Mouse (Mus musculus) embryo, embryonic 11 days (tissue): ENCODE data around the gene Gm13271.
"Not testable (repeated sequence)": the region's sequence is repeated elsewhere in the genome, so short reads cannot be mapped to it uniquely, and the experiment has no call there.

Source experiments
- DNase-seq: peaks from one replicate; pipeline ENCODE4 v3.0.0-alpha.2; 2015

Gene Gm13271

GRCm38 (mm10) chr4:88761776-88762175, 7.1 kb downstream of the Gm13271 start:
- not testable (repeated sequence) for DNase-seq

DNA sequence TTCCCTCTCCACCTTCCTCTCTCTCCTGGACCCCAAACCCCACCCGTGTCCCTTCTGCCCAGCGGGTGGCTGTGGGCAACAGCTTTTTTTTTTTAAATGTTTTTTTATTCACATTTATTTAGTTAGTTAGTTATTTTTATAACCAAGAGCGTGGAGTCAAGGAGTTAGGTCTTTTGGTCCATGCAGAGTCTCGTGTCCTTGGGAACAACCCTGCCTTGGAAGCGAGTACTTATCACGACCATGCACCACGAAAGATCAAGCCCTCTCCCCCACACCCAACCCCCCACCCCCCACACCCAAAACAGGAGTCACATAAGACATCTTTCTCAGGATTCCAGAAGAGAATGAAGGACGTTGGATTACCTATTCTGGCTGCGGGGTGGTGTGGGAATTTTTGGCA, 7.7 kb downstream of the Gm13271 start:
- DNase-seq: not testable (repeated sequence)

GRCm38 (mm10) chr4:88763384-88764018, 8.8 kb downstream of the Gm13271 start:
- DNase-seq: peak; percentile 81

DNA sequence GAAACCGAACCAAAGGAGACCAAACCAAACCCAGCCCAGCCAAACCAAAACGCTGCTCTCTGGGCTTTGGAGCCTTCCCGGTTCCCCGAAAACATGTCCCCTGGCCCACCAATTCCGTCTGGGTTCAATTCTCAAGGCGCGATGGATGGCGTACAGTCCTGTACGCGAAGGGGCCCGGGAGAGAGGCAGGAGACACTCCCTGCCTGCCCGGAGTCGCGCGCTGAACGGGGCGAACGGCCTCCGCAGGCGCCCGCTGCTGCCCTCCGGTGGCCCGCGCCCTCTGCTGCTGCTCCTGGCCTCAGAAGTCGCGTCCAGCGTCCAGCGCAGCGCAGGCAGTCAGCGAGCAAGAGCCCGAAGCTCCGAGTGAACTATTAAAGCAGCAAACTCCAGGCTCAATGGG, 18.9 kb downstream of the Gm13271 start, which contains the start of gene Gm13290:
Gm13290 (plus strand) TSS at position 301 of the 400 bp plus-strand sequence.
- not testable (repeated sequence) for DNase-seq

DNA sequence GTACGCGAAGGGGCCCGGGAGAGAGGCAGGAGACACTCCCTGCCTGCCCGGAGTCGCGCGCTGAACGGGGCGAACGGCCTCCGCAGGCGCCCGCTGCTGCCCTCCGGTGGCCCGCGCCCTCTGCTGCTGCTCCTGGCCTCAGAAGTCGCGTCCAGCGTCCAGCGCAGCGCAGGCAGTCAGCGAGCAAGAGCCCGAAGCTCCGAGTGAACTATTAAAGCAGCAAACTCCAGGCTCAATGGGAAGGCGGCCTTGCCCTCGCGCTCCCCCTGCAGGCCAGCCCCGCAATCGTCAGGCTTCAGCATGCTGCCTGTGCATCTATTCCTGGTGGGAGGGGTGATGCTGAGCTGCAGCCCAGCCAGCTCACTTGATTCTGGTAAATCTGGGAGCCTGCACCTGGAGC, 22.0 kb downstream of the Gm13271 start, which contains the start of gene Gm13289:
Gm13289 (plus strand) TSS at position 301 of the 400 bp plus-strand sequence.
- not testable (repeated sequence) for DNase-seq

- not testable (repeated sequence) for DNase-seq
Observed at GRCm38 (mm10) chr4:88779550-88779949, 24.9 kb downstream of the Gm13271 start, which contains the start of gene Gm13272. Gm13272 (plus strand) TSS chr4:88779850.

- not testable (repeated sequence) for DNase-seq
Observed at GRCm38 (mm10) chr4:88780320-88780719, 25.7 kb downstream of the Gm13271 start.

DNA sequence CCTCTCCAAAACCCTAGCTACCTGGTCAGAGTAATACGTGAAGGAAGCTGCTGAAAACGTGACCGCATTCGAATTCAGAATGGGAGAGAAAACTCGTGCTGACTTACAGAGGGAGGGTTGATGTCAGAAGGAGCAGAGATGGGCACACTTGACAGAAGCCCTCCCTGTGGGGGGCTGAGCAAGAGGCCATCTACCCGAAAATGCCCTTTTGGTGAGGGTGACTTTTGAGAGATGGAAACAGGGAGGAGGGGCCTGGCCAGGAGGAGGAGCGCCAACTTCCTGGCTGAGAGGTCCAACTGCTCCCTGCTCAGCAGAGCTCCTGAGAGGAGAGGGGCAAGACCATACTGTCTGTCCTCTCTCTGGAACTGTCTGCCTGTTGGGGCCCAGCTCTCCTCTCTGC, 27.2 kb downstream of the Gm13271 start, which contains the start of gene Ifnz:
Ifnz (plus strand) TSS at position 301 of the 400 bp plus-strand sequence.
- not testable (repeated sequence) for DNase-seq

DNA sequence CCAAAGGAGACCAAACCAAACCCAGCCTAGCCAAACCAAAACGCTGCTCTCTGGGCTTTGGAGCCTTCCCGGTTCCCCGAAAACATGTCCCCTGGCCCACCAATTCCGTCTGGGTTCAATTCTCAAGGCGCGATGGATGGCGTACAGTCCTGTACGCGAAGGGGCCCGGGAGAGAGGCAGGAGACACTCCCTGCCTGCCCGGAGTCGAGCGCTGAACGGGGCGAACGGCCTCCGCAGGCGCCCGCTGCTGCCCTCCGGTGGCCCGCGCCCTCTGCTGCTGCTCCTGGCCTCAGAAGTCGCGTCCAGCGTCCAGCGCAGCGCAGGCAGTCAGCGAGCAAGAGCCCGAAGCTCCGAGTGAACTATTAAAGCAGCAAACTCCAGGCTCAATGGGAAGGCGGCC, 27.7 kb downstream of the Gm13271 start:
- not testable (repeated sequence) for DNase-seq

DNA sequence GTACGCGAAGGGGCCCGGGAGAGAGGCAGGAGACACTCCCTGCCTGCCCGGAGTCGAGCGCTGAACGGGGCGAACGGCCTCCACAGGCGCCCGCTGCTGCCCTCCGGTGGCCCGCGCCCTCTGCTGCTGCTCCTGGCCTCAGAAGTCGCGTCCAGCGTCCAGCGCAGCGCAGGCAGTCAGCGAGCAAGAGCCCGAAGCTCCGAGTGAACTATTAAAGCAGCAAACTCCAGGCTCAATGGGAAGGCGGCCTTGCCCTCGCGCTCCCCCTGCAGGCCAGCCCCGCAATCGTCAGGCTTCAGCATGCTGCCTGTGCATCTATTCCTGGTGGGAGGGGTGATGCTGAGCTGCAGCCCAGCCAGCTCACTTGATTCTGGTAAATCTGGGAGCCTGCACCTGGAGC, 30.7 kb downstream of the Gm13271 start, which contains the start of gene Gm13276:
Gm13276 (plus strand) TSS at position 301 of the 400 bp plus-strand sequence.
- not testable (repeated sequence) for DNase-seq

DNA sequence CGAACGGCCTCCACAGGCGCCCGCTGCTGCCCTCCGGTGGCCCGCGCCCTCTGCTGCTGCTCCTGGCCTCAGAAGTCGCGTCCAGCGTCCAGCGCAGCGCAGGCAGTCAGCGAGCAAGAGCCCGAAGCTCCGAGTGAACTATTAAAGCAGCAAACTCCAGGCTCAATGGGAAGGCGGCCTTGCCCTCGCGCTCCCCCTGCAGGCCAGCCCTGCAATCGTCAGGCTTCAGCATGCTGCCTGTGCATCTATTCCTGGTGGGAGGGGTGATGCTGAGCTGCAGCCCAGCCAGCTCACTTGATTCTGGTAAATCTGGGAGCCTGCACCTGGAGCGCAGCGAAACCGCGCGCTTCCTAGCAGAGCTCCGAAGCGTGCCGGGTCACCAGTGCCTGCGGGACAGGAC, 33.7 kb downstream of the Gm13271 start, which contains the start of gene Gm13277:
Gm13277 (plus strand) TSS at position 231 of the 400 bp plus-strand sequence.
- DNase-seq: not testable (repeated sequence)

DNA sequence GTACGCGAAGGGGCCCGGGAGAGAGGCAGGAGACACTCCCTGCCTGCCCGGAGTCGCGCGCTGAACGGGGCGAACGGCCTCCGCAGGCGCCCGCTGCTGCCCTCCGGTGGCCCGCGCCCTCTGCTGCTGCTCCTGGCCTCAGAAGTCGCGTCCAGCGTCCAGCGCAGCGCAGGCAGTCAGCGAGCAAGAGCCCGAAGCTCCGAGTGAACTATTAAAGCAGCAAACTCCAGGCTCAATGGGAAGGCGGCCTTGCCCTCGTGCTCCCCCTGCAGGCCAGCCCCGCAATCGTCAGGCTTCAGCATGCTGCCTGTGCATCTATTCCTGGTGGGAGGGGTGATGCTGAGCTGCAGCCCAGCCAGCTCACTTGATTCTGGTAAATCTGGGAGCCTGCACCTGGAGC, 36.6 kb downstream of the Gm13271 start, which contains the start of gene Gm13278:
Gm13278 (plus strand) TSS at position 301 of the 400 bp plus-strand sequence.
- DNase-seq: not testable (repeated sequence)

DNA sequence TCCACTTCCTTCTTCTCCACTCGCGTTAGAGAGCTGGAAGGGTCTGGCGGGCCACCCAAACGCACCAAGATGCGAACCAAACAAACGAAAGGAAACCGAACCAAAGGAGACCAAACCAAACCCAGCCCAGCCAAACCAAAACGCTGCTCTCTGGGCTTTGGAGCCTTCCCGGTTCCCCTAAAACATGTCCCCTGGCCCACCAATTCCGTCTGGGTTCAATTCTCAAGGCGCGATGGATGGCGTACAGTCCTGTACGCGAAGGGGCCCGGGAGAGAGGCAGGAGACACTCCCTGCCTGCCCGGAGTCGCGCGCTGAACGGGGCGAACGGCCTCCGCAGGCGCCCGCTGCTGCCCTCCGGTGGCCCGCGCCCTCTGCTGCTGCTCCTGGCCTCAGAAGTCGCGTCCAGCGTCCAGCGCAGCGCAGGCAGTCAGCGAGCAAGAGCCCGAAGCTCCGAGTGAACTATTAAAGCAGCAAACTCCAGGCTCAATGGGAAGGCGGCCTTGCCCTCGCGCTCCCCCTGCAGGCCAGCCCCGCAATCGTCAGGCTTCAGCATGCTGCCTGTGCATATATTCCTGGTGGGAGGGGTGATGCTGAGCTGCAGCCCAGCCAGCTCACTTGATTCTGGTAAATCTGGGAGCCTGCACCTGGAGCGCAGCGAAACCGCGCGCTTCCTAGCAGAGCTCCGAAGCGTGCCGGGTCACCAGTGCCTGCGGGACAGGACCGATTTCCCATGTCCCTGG, 39.4 kb downstream of the Gm13271 start, which contains the start of gene Gm13275:
Gm13275 (plus strand) TSS at position 552 of the 740 bp plus-strand sequence.
- DNase-seq: not testable (repeated sequence)

GRCm38 (mm10) chr4:88797097-88797496, 42.4 kb downstream of the Gm13271 start, which contains the start of gene Gm13279:
Gm13279 (plus strand) TSS chr4:88797397.
- DNase-seq: not testable (repeated sequence)

DNA sequence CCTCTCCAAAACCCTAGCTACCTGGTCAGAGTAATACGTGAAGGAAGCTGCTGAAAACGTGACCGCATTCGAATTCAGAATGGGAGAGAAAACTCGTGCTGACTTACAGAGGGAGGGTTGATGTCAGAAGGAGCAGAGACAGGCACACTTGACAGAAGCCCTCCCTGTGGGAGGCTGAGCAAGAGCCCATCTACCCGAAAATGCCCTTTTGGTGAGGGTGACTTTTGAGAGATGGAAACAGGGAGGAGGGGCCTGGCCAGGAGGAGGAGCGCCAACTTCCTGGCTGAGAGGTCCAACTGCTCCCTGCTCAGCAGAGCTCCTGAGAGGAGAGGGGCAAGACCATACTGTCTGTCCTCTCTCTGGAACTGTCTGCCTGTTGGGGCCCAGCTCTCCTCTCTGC, 44.7 kb downstream of the Gm13271 start, which contains the start of gene Gm13285:
Gm13285 (plus strand) TSS at position 301 of the 400 bp plus-strand sequence.
- DNase-seq: not testable (repeated sequence)

DNA sequence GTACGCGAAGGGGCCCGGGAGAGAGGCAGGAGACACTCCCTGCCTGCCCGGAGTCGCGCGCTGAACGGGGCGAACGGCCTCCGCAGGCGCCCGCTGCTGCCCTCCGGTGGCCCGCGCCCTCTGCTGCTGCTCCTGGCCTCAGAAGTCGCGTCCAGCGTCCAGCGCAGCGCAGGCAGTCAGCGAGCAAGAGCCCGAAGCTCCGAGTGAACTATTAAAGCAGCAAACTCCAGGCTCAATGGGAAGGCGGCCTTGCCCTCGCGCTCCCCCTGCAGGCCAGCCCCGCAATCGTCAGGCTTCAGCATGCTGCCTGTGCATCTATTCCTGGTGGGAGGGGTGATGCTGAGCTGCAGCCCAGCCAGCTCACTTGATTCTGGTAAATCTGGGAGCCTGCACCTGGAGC, 48.3 kb downstream of the Gm13271 start, which contains the start of gene Gm13287:
Gm13287 (plus strand) TSS at position 301 of the 400 bp plus-strand sequence.
- DNase-seq: not testable (repeated sequence)
